Mouse (Mus musculus): ENCODE data around the gene Ndst2. TPM values are rescaled to one million over a fixed set of nuclear protein-coding genes. Genes with fewer than 3 reads are reported as not detected.

Gene Ndst2
- polyA plus RNA-seq, 2 experiments = 13.2 to 22.8 TPM

GRCm38 (mm10) chr14:20693589-20694101 lies 40.7 kb downstream of the Ndst2 start:
- Histone ChIP-seq H3K9me3 (ENCODE audit: control insufficient read depth, low read length) (no peaks in the 10 kb centered on the region), H3K4me2 (ENCODE audit: low read depth) (0 out of 2 replicates have a peak overlapping the region, but pooled peaks have one; percentile 80), H3K4me3 (ENCODE audit: insufficient read depth in 1 of 2, low read depth in 2 of 2, low read length in 2 of 2) (no peak overlapping the region), H3K36me3 (replicated peaks; ENCODE audit: control insufficient read depth, insufficient read depth, low read depth) (peaks cover 53% of the 10 kb centered on the region), H3K27me3 (ENCODE audit: control insufficient read depth, insufficient read depth, low read length) (no peaks in the 10 kb centered on the region), H3K27ac (no peak overlapping the region; the same call in 1 of the 2 replicates), H3K4me1 (replicated peaks; ENCODE audit: control insufficient read depth in 2 of 2, insufficient read depth in 2 of 2, low read length in 1 of 2) (peaks cover 19 to 25% of the 10 kb centered on the region in 2 experiments), H3K9ac (replicated peaks) (no peak overlapping the region)
- ATAC-seq (ENCODE audit: insufficient read depth) = no peak
- WGBS (ENCODE audit: insufficient replicate concordance) = 70% methylated on average over 10 of the region's 10 CpGs
- DNase-seq (ENCODE audit: low read depth in 3 of 3, low spot score in 3 of 3) = no peak
- no peak for TF ChIP-seq EP300 (IDR thresholded peaks at IDR 0.05; ENCODE audit: low read depth)

DNA sequence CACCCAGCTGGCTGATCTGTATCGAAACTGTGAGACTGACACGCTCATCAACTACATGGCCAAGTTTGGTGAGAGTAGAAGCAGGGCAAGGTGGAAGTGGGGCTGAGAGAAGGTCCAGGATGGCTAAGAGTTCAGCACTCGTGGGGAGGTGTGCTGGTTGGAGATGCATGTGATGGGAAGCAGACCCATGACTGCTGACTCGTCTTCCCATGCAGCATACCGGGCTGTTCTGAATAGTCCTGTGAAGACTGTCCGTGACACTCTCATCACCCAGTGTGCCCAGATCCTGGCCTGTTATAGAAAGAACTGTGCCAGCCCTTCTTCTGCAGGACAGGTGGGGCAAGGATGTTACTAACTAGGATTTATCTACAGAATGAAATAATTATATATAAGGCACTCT lies 42.6 kb downstream of the Ndst2 start:
- no peaks in the 10 kb centered on the region for H3K9me3 ChIP-seq (ENCODE audit: control insufficient read depth, low read length)
- H3K36me3 ChIP-seq (replicated peaks; ENCODE audit: control insufficient read depth, insufficient read depth, low read depth) = peaks cover 67% of the 10 kb centered on the region
- no peak overlapping the region for H3K27ac ChIP-seq
- DNase-seq (ENCODE audit: low read depth in 3 of 3, low spot score in 3 of 3) (no peak), ATAC-seq (ENCODE audit: insufficient read depth) (no peak)
- no peaks in the 10 kb centered on the region for H3K27me3 ChIP-seq (ENCODE audit: control insufficient read depth, insufficient read depth, low read length)
- H3K4me3 ChIP-seq (ENCODE audit: insufficient read depth in 1 of 2, low read depth in 2 of 2, low read length in 2 of 2) = no peak overlapping the region
- H3K9ac ChIP-seq (replicated peaks) = no peak overlapping the region
- TF ChIP-seq CTCF (IDR thresholded peaks at IDR 0.05; ENCODE audit: low read depth) (no peak), EP300 (IDR thresholded peaks at IDR 0.05; ENCODE audit: low read depth) (no peak)
- H3K4me1 ChIP-seq (replicated peaks; ENCODE audit: control insufficient read depth in 2 of 2, insufficient read depth in 2 of 2, low read length in 1 of 2) = peaks cover 12 to 20% of the 10 kb centered on the region in 2 experiments; a peak in 3 of 4 replicates
- no peak overlapping the region for H3K4me2 ChIP-seq (ENCODE audit: low read depth)
- 79% methylated on average over 6 of the region's 6 CpGs for WGBS (ENCODE audit: insufficient replicate concordance)

DNA sequence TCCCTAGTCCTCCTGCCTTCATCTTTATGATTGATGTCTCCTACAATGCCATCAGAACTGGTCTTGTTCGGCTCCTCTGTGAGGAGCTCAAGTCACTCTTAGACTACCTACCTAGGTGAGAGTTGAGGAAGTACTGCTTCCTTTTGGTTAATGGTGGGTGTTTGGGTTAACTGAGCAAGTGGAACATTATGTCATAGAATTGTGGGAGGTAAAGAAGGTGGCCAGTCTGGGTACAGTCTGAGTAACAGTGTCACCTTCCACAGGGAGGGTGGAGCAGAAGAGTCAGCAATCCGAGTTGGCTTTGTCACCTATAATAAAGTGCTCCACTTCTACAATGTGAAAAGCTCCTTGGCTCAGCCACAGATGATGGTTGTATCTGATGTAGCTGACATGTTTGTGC lies 45.4 kb downstream of the Ndst2 start:
- WGBS (ENCODE audit: insufficient replicate concordance) = 80% methylated on average over 2 of the region's 2 CpGs
- Histone ChIP-seq H3K4me1 (replicated peaks; ENCODE audit: control insufficient read depth in 2 of 2, insufficient read depth in 2 of 2, low read length in 1 of 2) (peaks cover 2 to 4% of the 10 kb centered on the region in 2 experiments; a peak in 2 of 4 replicates), H3K36me3 (replicated peaks; ENCODE audit: control insufficient read depth, insufficient read depth, low read depth) (peaks cover 92% of the 10 kb centered on the region), H3K9me3 (ENCODE audit: control insufficient read depth, low read length) (no peaks in the 10 kb centered on the region), H3K27me3 (ENCODE audit: control insufficient read depth, insufficient read depth, low read length) (no peaks in the 10 kb centered on the region), H3K4me2 (ENCODE audit: low read depth) (no peak overlapping the region), H3K9ac (replicated peaks) (no peak overlapping the region), H3K4me3 (ENCODE audit: insufficient read depth in 1 of 2, low read depth in 2 of 2, low read length in 2 of 2) (no peak overlapping the region), H3K27ac (no peak overlapping the region)
- TF ChIP-seq EP300 (IDR thresholded peaks at IDR 0.05; ENCODE audit: low read depth) (no peak), CTCF (IDR thresholded peaks at IDR 0.05; ENCODE audit: low read depth) (no peak)
- ATAC-seq (ENCODE audit: insufficient read depth) (no peak), DNase-seq (ENCODE audit: low read depth in 3 of 3, low spot score in 3 of 3) (no peak)

DNA sequence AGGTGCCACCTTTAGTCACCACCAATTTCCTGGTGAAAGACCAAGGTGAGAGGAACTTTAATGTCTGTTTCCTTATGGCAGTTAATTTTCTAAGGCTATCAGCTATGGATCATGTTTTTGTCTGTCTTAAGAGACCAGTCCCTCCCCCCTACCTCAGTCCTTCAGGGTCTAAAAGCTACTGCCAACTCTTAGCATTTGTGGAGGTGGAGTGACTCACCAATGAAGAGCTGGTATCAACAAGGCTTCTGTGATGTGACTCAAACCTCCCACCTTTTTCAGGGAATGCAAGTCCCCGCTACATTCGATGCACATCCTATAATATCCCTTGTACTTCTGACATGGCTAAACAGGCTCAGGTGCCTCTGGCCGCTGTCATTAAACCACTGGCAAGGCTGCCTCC lies 47.8 kb downstream of the Ndst2 start:
- ATAC-seq (ENCODE audit: insufficient read depth) (no peak), DNase-seq (ENCODE audit: low read depth in 3 of 3, low spot score in 3 of 3) (no peak)
- 90% methylated on average over 3 of the region's 3 CpGs for WGBS (ENCODE audit: insufficient replicate concordance)
- H3K27me3 ChIP-seq (ENCODE audit: control insufficient read depth, insufficient read depth, low read length) = no peaks in the 10 kb centered on the region
- H3K4me2 ChIP-seq (ENCODE audit: low read depth) = no peak overlapping the region
- H3K9ac ChIP-seq (replicated peaks) = no peak overlapping the region
- H3K4me1 ChIP-seq (replicated peaks; ENCODE audit: control insufficient read depth in 2 of 2, insufficient read depth in 2 of 2, low read length in 1 of 2) = 0 out of 4 replicates have a peak, but pooled peaks cover 0 to 2% of the 10 kb centered on the region in 2 experiments
- peaks cover 93% of the 10 kb centered on the region for H3K36me3 ChIP-seq (replicated peaks; ENCODE audit: control insufficient read depth, insufficient read depth, low read depth)
- H3K9me3 ChIP-seq (ENCODE audit: control insufficient read depth, low read length) = no peaks in the 10 kb centered on the region
- no peak overlapping the region for H3K4me3 ChIP-seq (ENCODE audit: insufficient read depth in 1 of 2, low read depth in 2 of 2, low read length in 2 of 2)
- TF ChIP-seq EP300 (IDR thresholded peaks at IDR 0.05; ENCODE audit: low read depth) = no peak
- no peak overlapping the region for H3K27ac ChIP-seq

- no peaks in the 10 kb centered on the region for H3K9me3 ChIP-seq (ENCODE audit: control insufficient read depth, low read length)
- no peak overlapping the region for H3K4me3 ChIP-seq (ENCODE audit: insufficient read depth in 1 of 2, low read depth in 2 of 2, low read length in 2 of 2)
- H3K36me3 ChIP-seq (replicated peaks; ENCODE audit: control insufficient read depth, insufficient read depth, low read depth) = peaks cover 96% of the 10 kb centered on the region
- peak; percentile 48 for ATAC-seq (ENCODE audit: insufficient read depth)
- TF ChIP-seq EP300 (IDR thresholded peaks at IDR 0.05; ENCODE audit: low read depth) (no peak), CTCF (IDR thresholded peaks at IDR 0.05; ENCODE audit: low read depth) (no peak)
- no peak overlapping the region for H3K9ac ChIP-seq (replicated peaks)
- H3K4me2 ChIP-seq (ENCODE audit: low read depth) = no peak overlapping the region
- WGBS (ENCODE audit: insufficient replicate concordance) = 59% methylated on average over 3 of the region's 3 CpGs
- H3K27me3 ChIP-seq (ENCODE audit: control insufficient read depth, insufficient read depth, low read length) = no peaks in the 10 kb centered on the region
- no peak overlapping the region for H3K27ac ChIP-seq
- 0 out of 4 replicates have a peak, but pooled peaks cover 0 to 2% of the 10 kb centered on the region in 2 experiments for H3K4me1 ChIP-seq (replicated peaks; ENCODE audit: control insufficient read depth in 2 of 2, insufficient read depth in 2 of 2, low read length in 1 of 2)
- DNase-seq (ENCODE audit: low read depth in 3 of 3, low spot score in 3 of 3) = no peak
Measured at GRCm38 (mm10) chr14:20682498-20682897, 51.9 kb downstream of the Ndst2 start.

Measured in liver, embryonic 14.5 days (tissue).